Mouse (Mus musculus): ENCODE measurements around the gene Mrps12. TPM values are rescaled to one million over a fixed set of nuclear protein-coding genes. Genes with fewer than 3 reads are reported as not detected.

The Mrps12 gene
- 73.3 and 77.7 TPM in 2 replicates for polyA plus RNA-seq (2015; fragmentation: Nextera tagmentation; extraction: Ambion mirVana)

DNA sequence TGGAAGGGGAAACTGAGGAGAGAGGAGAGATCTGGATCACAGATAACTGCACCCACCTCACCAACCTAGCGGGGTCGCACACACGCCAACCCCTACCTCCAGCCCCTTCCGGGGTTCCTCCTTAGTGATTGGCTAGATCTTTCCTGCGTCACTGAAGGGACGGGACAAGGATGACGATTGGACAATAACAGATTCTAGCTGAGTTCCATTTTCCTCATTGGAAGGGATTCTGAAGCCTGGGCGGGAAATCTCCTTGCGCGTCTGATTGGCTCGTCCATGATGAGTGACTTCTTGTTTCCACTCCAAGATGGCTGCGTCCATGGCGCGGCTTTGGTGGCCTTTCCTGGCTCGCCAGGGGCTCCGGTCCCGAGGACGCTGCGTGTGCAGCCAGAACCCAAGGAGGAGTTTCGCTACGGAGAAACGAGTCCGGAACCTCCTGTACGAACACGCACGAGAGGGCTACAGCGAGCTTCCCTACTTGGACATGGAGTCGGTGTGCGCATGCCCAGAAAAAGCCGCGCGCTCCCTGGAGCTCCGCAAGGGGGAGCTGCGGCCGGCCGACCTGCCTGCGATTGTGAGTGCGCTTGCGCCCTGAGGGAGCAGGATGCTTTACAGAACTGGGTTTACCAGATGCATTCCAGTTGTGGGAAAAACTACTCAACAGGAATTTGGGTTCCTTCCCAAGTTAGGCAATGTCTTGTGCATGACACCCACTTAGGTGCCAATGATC is at the start of gene Mrps12, which contains the start of gene Sars2:
Mrps12 (minus strand) TSS at position 112 of the 730 bp plus-strand sequence.
Sars2 (plus strand) TSS at position 284 of the 730 bp plus-strand sequence.
- ATAC-seq (ENCODE audit: insufficient read depth) = peak; percentile 94
- Histone ChIP-seq H3K4me1 (replicated peaks) (peaks cover 26% of the 10 kb centered on the region), H3K36me3 (replicated peaks) (peaks cover 21% of the 10 kb centered on the region), H3K9ac (peak within 1 kb of the TSS; percentile 77), H3K27me3 (no peaks in the 10 kb centered on the region), H3K9me3 (replicated peaks) (no peaks in the 10 kb centered on the region), H3K4me2 (peak within 1 kb of the TSS; percentile 78), H3K27ac (replicated peaks) (peak within 1 kb of the TSS; percentile 84), H3K4me3 (replicated peaks) (peak within 1 kb of the TSS; percentile 86)
- WGBS (ENCODE audit: insufficient replicate concordance) = under 1% methylated on average over 39 of the region's 39 CpGs

- Histone ChIP-seq H3K27me3 (no peaks in the 10 kb centered on the region), H3K9ac (no peak overlapping the region), H3K4me1 (replicated peaks) (peaks cover 13% of the 10 kb centered on the region), H3K4me2 (no peak overlapping the region), H3K36me3 (replicated peaks) (no peaks in the 10 kb centered on the region), H3K4me3 (replicated peaks) (no peak overlapping the region), H3K9me3 (replicated peaks) (no peaks in the 10 kb centered on the region), H3K27ac (replicated peaks) (no peak overlapping the region)
- ATAC-seq (ENCODE audit: insufficient read depth) = no peak
- 45% methylated on average over 8 of the region's 8 CpGs for WGBS (ENCODE audit: insufficient replicate concordance)
Measured at GRCm38 (mm10) chr7:28790066-28790806, 48.6 kb upstream of the Mrps12 start.

GRCm38 (mm10) chr7:28789235-28789634 is 47.6 kb upstream of the Mrps12 start:
- Histone ChIP-seq H3K9me3 (replicated peaks) (no peaks in the 10 kb centered on the region), H3K27me3 (no peaks in the 10 kb centered on the region), H3K27ac (replicated peaks) (no peak overlapping the region), H3K4me3 (replicated peaks) (peak overlapping the region; percentile 36), H3K36me3 (replicated peaks) (no peaks in the 10 kb centered on the region), H3K9ac (peak overlapping the region; percentile 15; the same call in 1 of the 2 replicates), H3K4me1 (replicated peaks) (peaks cover 13% of the 10 kb centered on the region), H3K4me2 (peak overlapping the region; percentile 7; the same call in 1 of the 2 replicates)
- WGBS (ENCODE audit: insufficient replicate concordance) = 69% methylated on average over 3 of the region's 3 CpGs
- ATAC-seq (ENCODE audit: insufficient read depth) = no peak

DNA sequence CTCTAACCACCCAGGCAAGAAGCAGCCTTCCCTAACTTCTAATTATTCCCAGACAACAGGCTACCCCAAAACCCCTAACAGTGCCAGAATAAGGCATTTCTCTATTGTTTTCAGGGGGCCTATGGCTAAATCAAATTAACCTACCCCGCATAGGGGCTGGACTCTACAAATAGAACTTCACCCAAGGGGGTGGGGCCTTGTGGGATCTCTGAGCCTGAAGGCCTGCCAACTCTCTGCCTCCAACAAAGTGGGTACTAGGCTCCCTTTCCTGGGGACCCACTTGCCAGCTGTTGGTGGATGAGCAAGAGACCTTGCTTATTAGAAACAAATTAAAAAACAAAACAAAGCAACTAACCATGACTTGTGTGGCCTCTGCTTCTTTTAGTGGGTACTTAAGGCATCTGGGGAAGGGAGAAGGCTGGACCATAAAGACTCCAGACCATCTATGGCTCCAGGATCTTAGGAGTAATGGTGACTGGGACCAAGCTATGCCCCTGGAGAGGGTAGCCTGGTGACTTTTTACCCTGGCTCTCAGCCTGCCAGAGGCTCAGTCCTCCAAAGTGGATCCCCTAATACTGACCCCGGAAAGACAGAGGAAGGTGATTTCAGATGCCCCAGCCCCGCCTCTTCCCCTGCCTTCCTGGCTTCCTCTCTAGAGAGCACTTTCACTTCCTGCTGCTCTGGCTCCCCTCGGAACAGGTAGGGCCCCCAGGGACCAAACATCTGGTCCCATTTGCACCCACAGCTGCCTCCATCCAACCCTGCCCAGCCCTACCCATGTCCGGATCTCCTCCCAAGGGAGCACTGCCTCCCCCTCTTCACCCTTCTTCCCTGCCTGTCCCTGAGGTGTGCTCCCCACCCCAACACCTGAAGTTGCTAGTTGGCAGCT is 46.9 kb upstream of the Mrps12 start, which contains the start of gene Rinl:
Rinl (plus strand) TSS at position 663 of the 889 bp plus-strand sequence.
- H3K9ac ChIP-seq = peak within 1 kb of the TSS; percentile 15; the same call in 1 of the 2 replicates
- no peak for ATAC-seq (ENCODE audit: insufficient read depth)
- H3K4me3 ChIP-seq (replicated peaks) = peak within 1 kb of the TSS; percentile 36
- H3K36me3 ChIP-seq (replicated peaks) = no peaks in the 10 kb centered on the region
- peaks cover 13% of the 10 kb centered on the region for H3K4me1 ChIP-seq (replicated peaks)
- H3K27me3 ChIP-seq = no peaks in the 10 kb centered on the region
- WGBS (ENCODE audit: insufficient replicate concordance) = 34% methylated on average over 5 of the region's 5 CpGs
- H3K27ac ChIP-seq (replicated peaks) = no peak within 1 kb of the TSS
- H3K9me3 ChIP-seq (replicated peaks) = no peaks in the 10 kb centered on the region
- peak within 1 kb of the TSS; percentile 7; the same call in 1 of the 2 replicates for H3K4me2 ChIP-seq

DNA sequence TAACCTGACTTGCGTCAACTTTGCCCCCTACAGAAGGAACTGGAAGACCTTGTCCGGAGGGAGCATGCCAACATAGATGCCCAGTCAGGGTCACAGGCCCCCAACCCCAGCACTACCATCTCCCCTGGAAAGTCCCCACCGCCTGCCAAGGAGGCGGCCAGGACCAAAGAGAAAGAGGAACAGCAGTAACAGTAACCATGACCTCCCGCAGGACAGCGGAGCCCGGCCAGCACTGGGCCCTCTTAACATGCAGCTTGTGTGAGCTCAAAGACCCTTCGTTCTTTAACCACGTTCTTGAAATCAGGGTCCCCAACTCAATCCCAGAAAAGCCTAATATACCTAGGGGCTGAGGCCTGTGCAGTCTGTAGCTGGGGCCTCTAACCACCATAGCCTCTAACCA is 46.3 kb upstream of the Mrps12 start:
- WGBS (ENCODE audit: insufficient replicate concordance) = 75% methylated on average over 9 of the region's 9 CpGs
- Histone ChIP-seq H3K9ac (no peak overlapping the region), H3K27me3 (no peaks in the 10 kb centered on the region), H3K9me3 (replicated peaks) (no peaks in the 10 kb centered on the region), H3K4me1 (replicated peaks) (peaks cover 13% of the 10 kb centered on the region), H3K27ac (replicated peaks) (no peak overlapping the region), H3K36me3 (replicated peaks) (0 out of 2 replicates have a peak, but pooled peaks cover under 1% of the 10 kb centered on the region), H3K4me3 (replicated peaks) (no peak overlapping the region), H3K4me2 (no peak overlapping the region)
- ATAC-seq (ENCODE audit: insufficient read depth) = no peak

GRCm38 (mm10) chr7:28785161-28785560 is 43.5 kb upstream of the Mrps12 start:
- Histone ChIP-seq H3K9me3 (replicated peaks) (no peaks in the 10 kb centered on the region), H3K4me3 (replicated peaks) (no peak overlapping the region), H3K4me2 (no peak overlapping the region), H3K36me3 (replicated peaks) (0 out of 2 replicates have a peak, but pooled peaks cover 4% of the 10 kb centered on the region), H3K27ac (replicated peaks) (no peak overlapping the region), H3K9ac (no peak overlapping the region), H3K27me3 (no peaks in the 10 kb centered on the region), H3K4me1 (replicated peaks) (peaks cover 18% of the 10 kb centered on the region)
- ATAC-seq (ENCODE audit: insufficient read depth) = no peak
- WGBS (ENCODE audit: insufficient replicate concordance) = 56% methylated on average over 5 of the region's 5 CpGs

- Histone ChIP-seq H3K9ac (no peak overlapping the region), H3K27me3 (no peaks in the 10 kb centered on the region), H3K27ac (replicated peaks) (peak overlapping the region; percentile 14; the same call in 1 of the 2 replicates), H3K9me3 (replicated peaks) (no peaks in the 10 kb centered on the region), H3K4me3 (replicated peaks) (no peak overlapping the region), H3K4me2 (no peak overlapping the region), H3K4me1 (replicated peaks) (peaks cover 18% of the 10 kb centered on the region), H3K36me3 (replicated peaks) (0 out of 2 replicates have a peak, but pooled peaks cover 4% of the 10 kb centered on the region)
- ATAC-seq (ENCODE audit: insufficient read depth) = no peak
- 66% methylated on average over 8 of the region's 8 CpGs for WGBS (ENCODE audit: insufficient replicate concordance)
Measured at GRCm38 (mm10) chr7:28781261-28781663, 39.6 kb upstream of the Mrps12 start.

DNA sequence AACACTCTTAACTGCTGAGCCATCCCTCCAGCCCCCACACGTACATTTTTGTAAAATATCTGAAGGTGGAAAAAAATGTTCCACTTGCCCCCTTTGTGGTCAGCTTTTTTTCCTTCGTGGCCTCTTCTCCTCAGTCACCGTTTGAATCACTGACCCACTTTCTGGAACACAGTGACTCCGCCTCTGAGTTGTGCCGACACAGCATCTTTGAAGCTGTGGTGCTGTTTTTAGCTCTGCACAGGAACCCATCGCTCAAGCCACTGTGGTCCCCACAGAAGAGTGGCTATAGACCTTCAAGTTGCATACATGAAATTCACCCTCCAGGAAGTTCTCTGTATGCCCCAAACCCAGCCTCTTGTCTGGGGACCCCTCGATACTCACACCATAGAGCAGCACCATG is 39.2 kb upstream of the Mrps12 start:
- H3K27me3 ChIP-seq = no peaks in the 10 kb centered on the region
- H3K36me3 ChIP-seq (replicated peaks) = 0 out of 2 replicates have a peak, but pooled peaks cover 4% of the 10 kb centered on the region
- 40% methylated on average over 7 of the region's 7 CpGs for WGBS (ENCODE audit: insufficient replicate concordance)

GRCm38 (mm10) chr7:28780067-28780658 is 38.5 kb upstream of the Mrps12 start:
- no peaks in the 10 kb centered on the region for H3K9me3 ChIP-seq (replicated peaks)
- H3K4me1 ChIP-seq (replicated peaks) = peaks cover 18% of the 10 kb centered on the region
- no peaks in the 10 kb centered on the region for H3K27me3 ChIP-seq
- H3K36me3 ChIP-seq (replicated peaks) = 0 out of 2 replicates have a peak, but pooled peaks cover 4% of the 10 kb centered on the region
- ATAC-seq (ENCODE audit: insufficient read depth) = peak; percentile 49; the same call in 1 of the 2 replicates
- H3K4me2 ChIP-seq = no peak overlapping the region
- WGBS (ENCODE audit: insufficient replicate concordance) = 38% methylated on average over 6 of the region's 6 CpGs
- H3K9ac ChIP-seq = no peak overlapping the region
- peak overlapping the region; percentile 66; the same call in 1 of the 2 replicates for H3K27ac ChIP-seq (replicated peaks)
- H3K4me3 ChIP-seq (replicated peaks) = no peak overlapping the region

More for the DNA sequence above, 39.2 kb upstream of the Mrps12 start:
- no peak overlapping the region for H3K4me3 ChIP-seq (replicated peaks)
- no peak for ATAC-seq (ENCODE audit: insufficient read depth)
- H3K9me3 ChIP-seq (replicated peaks) = no peaks in the 10 kb centered on the region
- 0 out of 2 replicates have a peak overlapping the region, but pooled peaks have one; percentile 30 for H3K27ac ChIP-seq (replicated peaks)
- peaks cover 18% of the 10 kb centered on the region for H3K4me1 ChIP-seq (replicated peaks)
- H3K4me2 ChIP-seq = no peak overlapping the region
- no peak overlapping the region for H3K9ac ChIP-seq

- no peak overlapping the region for H3K4me2 ChIP-seq
- no peaks in the 10 kb centered on the region for H3K9me3 ChIP-seq (replicated peaks)
- peaks cover 18% of the 10 kb centered on the region for H3K4me1 ChIP-seq (replicated peaks)
- H3K27ac ChIP-seq (replicated peaks) = no peak overlapping the region
- WGBS (ENCODE audit: insufficient replicate concordance) = 77% methylated on average over 9 of the region's 9 CpGs
- H3K4me3 ChIP-seq (replicated peaks) = no peak overlapping the region
- no peaks in the 10 kb centered on the region for H3K27me3 ChIP-seq
- ATAC-seq (ENCODE audit: insufficient read depth) = no peak
- 0 out of 2 replicates have a peak, but pooled peaks cover 4% of the 10 kb centered on the region for H3K36me3 ChIP-seq (replicated peaks)
- no peak overlapping the region for H3K9ac ChIP-seq
Measured at GRCm38 (mm10) chr7:28778825-28779224, 37.2 kb upstream of the Mrps12 start.
